ENCODE assay signal across 8 mouse cellular contexts in the genomic region with DNA sequence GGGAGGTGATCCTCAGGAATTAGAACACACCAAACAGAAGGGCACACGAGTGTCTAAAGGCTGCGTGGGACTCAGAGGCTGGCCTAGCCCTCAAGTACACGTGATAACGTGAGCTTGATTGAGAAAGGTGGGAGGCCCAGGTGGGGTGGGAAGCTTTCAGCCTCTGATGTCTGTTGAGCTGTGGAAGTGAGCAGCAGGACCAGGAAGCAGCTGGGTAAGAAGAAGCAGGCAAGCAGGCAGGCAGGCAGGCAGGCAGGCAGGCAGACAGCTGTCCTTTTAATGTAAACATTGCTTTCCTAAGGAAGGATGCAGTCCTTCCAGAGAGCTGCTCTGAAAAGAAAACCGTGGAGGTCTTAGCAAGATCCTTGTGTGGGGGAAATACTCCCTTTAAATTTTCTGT. TPM values are rescaled to one million over a fixed set of nuclear protein-coding genes. Genes with fewer than 3 reads are reported as not detected.
DNase-seq lines count a peak whose midpoint lies in the region; ATAC-seq and TF ChIP-seq lines count a peak whose summit lies in the region.

No protein-coding gene starts in this region.

- DNase-seq in heart, postnatal 0 days (ENCODE audit: low spot score): no peak
- DNase-seq in heart, postnatal 10 days: no peak
- DNase-seq in intestine, embryonic 14.5 days (ENCODE audit: low spot score): no peak
- no peak for DNase-seq in adrenal gland, postnatal 4 days (ENCODE audit: low spot score in 2 of 2)
- DNase-seq in adrenal gland, adult (ENCODE audit: inconsistent age in 2 of 2, low spot score in 1 of 2): no peak
- no peak for DNase-seq in cerebellum, adult 8-10 months

- H3K36me3 ChIP-seq in heart, postnatal 0 days (replicated peaks; ENCODE audit: control insufficient read depth, insufficient read depth, low read length): no peaks in the 10 kb centered on the region
- peaks cover 3% of the 10 kb centered on the region; the same call in 1 of the 2 replicates for H3K36me3 ChIP-seq in intestine, embryonic 14.5 days (ENCODE audit: control insufficient read depth, insufficient read depth, low read length)
- no peaks in the 10 kb centered on the region for H3K36me3 ChIP-seq in midbrain, embryonic 12.5 days

- no peak for TF ChIP-seq POLR2A in cortical plate, adult 2 months (IDR thresholded peaks at IDR 0.05; ENCODE audit: extremely low read depth, insufficient read depth, low read length)

- H3K4me1 ChIP-seq in heart, postnatal 0 days (ENCODE audit: control insufficient read depth, insufficient read depth): peaks cover 36% of the 10 kb centered on the region
- H3K4me1 ChIP-seq in cortical plate, adult 2 months (ENCODE audit: control insufficient read depth, insufficient read depth, low read length): peaks cover 11% of the 10 kb centered on the region
- peaks cover 41% of the 10 kb centered on the region for H3K4me1 ChIP-seq in intestine, embryonic 14.5 days (replicated peaks; ENCODE audit: control insufficient read depth, insufficient read depth, low read length)
- H3K4me1 ChIP-seq in midbrain, embryonic 12.5 days: peaks cover 23% of the 10 kb centered on the region

- H3K27me3 ChIP-seq in heart, postnatal 0 days (ENCODE audit: control insufficient read depth, insufficient read depth, low read length): no peaks in the 10 kb centered on the region
- H3K27me3 ChIP-seq in intestine, embryonic 14.5 days (replicated peaks; ENCODE audit: control insufficient read depth, insufficient read depth, low read length): no peaks in the 10 kb centered on the region
- H3K27me3 ChIP-seq in midbrain, embryonic 12.5 days: no peaks in the 10 kb centered on the region

- 11% methylated on average over 5 of the region's 5 CpGs for WGBS in heart, postnatal 0 days
- WGBS in intestine, embryonic 14.5 days: 6% methylated on average over 5 of the region's 5 CpGs
- 33% methylated on average over 5 of the region's 5 CpGs for WGBS in midbrain, embryonic 12.5 days

- H3K27ac ChIP-seq in heart, postnatal 0 days (ENCODE audit: low read depth): peak overlapping the region; percentile 57
- no peak overlapping the region for H3K27ac ChIP-seq in cortical plate, adult 2 months (ENCODE audit: insufficient read depth, low read length)
- peak overlapping the region; percentile 28 for H3K27ac ChIP-seq in intestine, embryonic 14.5 days (ENCODE audit: low read depth)
- no peak overlapping the region; the same call in 1 of the 2 replicates for H3K27ac ChIP-seq in midbrain, embryonic 12.5 days (replicated peaks)

- no peak for ATAC-seq in heart, postnatal 0 days (ENCODE audit: insufficient read depth, low read depth)
- ATAC-seq in intestine, embryonic 14.5 days (replicated peaks; ENCODE audit: low FRiP score, low TSS enrichment, low read depth): no peak
- ATAC-seq in midbrain, embryonic 12.5 days (ENCODE audit: low FRiP score, low read depth): no peak

- no peaks in the 10 kb centered on the region for H3K9me3 ChIP-seq in heart, postnatal 0 days (replicated peaks; ENCODE audit: control insufficient read depth, low read length)
- no peaks in the 10 kb centered on the region for H3K9me3 ChIP-seq in intestine, embryonic 14.5 days (ENCODE audit: control insufficient read depth, low read length)
- no peaks in the 10 kb centered on the region for H3K9me3 ChIP-seq in midbrain, embryonic 12.5 days

- no peak for TF ChIP-seq EP300 in heart, postnatal 0 days (IDR thresholded peaks at IDR 0.05; ENCODE audit: low read depth)

- intact Hi-C loops in heart, postnatal 10 days (cut with DNase I): loop anchor here (5.0 kb wide), 1 partner anchor 33 kb away; no protein-coding TSS in a partner anchor

- no peak for TF ChIP-seq CTCF in heart, postnatal 0 days (IDR thresholded peaks at IDR 0.05; ENCODE audit: low read depth)
- TF ChIP-seq CTCF in cortical plate, adult 2 months (IDR thresholded peaks at IDR 0.05; ENCODE audit: extremely low read depth, insufficient read depth, low read length): no peak

- H3K4me2 ChIP-seq in heart, postnatal 0 days (ENCODE audit: low read depth, low read length): peak overlapping the region; percentile 62
- peak overlapping the region; percentile 73 for H3K4me2 ChIP-seq in intestine, embryonic 14.5 days (ENCODE audit: low read length)
- H3K4me2 ChIP-seq in midbrain, embryonic 12.5 days (replicated peaks): peak overlapping the region; percentile 55

- H3K4me3 ChIP-seq in heart, postnatal 0 days (ENCODE audit: low read depth, low read length): peak overlapping the region; percentile 89
- H3K4me3 ChIP-seq in cortical plate, adult 2 months (ENCODE audit: insufficient read depth, low read length): peak overlapping the region; percentile 10; the same call in 1 of the 2 replicates
- peak overlapping the region; percentile 93 for H3K4me3 ChIP-seq in intestine, embryonic 14.5 days (ENCODE audit: low read depth, low read length)
- peak overlapping the region; percentile 19; the same call in 1 of the 2 replicates for H3K4me3 ChIP-seq in midbrain, embryonic 12.5 days

- peak overlapping the region; percentile 42 for H3K9ac ChIP-seq in heart, postnatal 0 days (replicated peaks; ENCODE audit: low read depth, low read length)
- H3K9ac ChIP-seq in intestine, embryonic 14.5 days (ENCODE audit: low read length): no peak overlapping the region; the same call in 1 of the 2 replicates
- peak overlapping the region; percentile 21; the same call in 1 of the 2 replicates for H3K9ac ChIP-seq in midbrain, embryonic 12.5 days (replicated peaks)

RNA-seq across cellular contexts. Expression of gene Atl1, which starts 1.9 kb away (rescaled TPM):
- 2.3 and 5.8 TPM in 2 replicates for total RNA-seq in heart, postnatal 0 days (2014; rRNA removed; ENCODE audit: low replicate concordance)
- polyA plus RNA-seq in heart, postnatal 0 days (2015; fragmentation: Nextera tagmentation; extraction: Ambion mirVana): 7.5 and 8.6 TPM in 2 replicates
- 1 to 10 TPM; 5.7 to 7.8 TPM for total RNA-seq in heart, postnatal 10 days (2021)
- 108 and 119 TPM in 2 replicates for polyA plus RNA-seq in cortical plate, adult 2 months (2012; rRNA removed)
- 6.9 and 8.6 TPM in 2 replicates for polyA plus RNA-seq in intestine, embryonic 14.5 days (2014; fragmentation: Nextera tagmentation; extraction: Ambion mirVana)
- 75.0 and 78.6 TPM in 2 replicates for polyA plus RNA-seq in midbrain, embryonic 12.5 days (2016; fragmentation: Nextera tagmentation; extraction: Ambion mirVana)
- 10 to 100 TPM; 13.7 to 14.3 TPM for total RNA-seq in adrenal gland, postnatal 4 days (2021)

RNA-seq across cellular contexts. Expression of gene Map4k5, which starts 2.5 kb away (rescaled TPM):
- 51.0 and 55.8 TPM in 2 replicates for total RNA-seq in heart, postnatal 0 days (2014; rRNA removed; ENCODE audit: low replicate concordance)
- polyA plus RNA-seq in heart, postnatal 0 days (2015; fragmentation: Nextera tagmentation; extraction: Ambion mirVana): 19.1 and 20.2 TPM in 2 replicates
- 10 to 100 TPM; 38.7 to 40.7 TPM for total RNA-seq in heart, postnatal 10 days (2021)
- polyA plus RNA-seq in cortical plate, adult 2 months (2012; rRNA removed): 25.3 and 25.9 TPM in 2 replicates
- polyA plus RNA-seq in intestine, embryonic 14.5 days (2014; fragmentation: Nextera tagmentation; extraction: Ambion mirVana): 32.0 and 34.8 TPM in 2 replicates
- polyA plus RNA-seq in midbrain, embryonic 12.5 days (2016; fragmentation: Nextera tagmentation; extraction: Ambion mirVana): 33.4 and 37.2 TPM in 2 replicates
- total RNA-seq in adrenal gland, postnatal 4 days (2021): 10 to 100 TPM; 41.2 to 45.8 TPM

Comparison
In these comparisons a context has a peak if more than half of its experiments do, and no peak if none do; other contexts are left out.
1. H3K27ac ChIP-seq: peak in heart, postnatal 0 days (single experiment) and intestine, embryonic 14.5 days (single experiment); none in cortical plate, adult 2 months (single experiment) and midbrain, embryonic 12.5 days (single experiment).
2. H3K4me3 ChIP-seq: peak in every context shown above with its lines; median percentile 93 in intestine, embryonic 14.5 days; 89 in heart, postnatal 0 days; 19 in midbrain, embryonic 12.5 days; 10 in cortical plate, adult 2 months.
3. Peak in every context shown above with its lines, with median percentiles within 50 percentile points of each other: H3K4me2 ChIP-seq.